Mouse (Mus musculus) Patski (cell line): Measurements from ENCODE around the gene Wwox. TPM values are rescaled to one million over a fixed set of nuclear protein-coding genes. Genes with fewer than 3 reads are reported as not detected.

Source experiments
- ATAC-seq: fragments of 100-300 bp; one replicate; pipeline ENCODE4 v1.8.0; 2021
- CTCF ChIA-PET: fragments of 350-600 bp; sonication (Branson Sonifier 250); formaldehyde crosslinking; loops from one replicate; lab custom pipeline; 2022; ENCODE audit warnings: inconsistent platforms; lab: Charles Lee
- POLR2A ChIA-PET: fragments of 350-600 bp; sonication (Branson Sonifier 250); formaldehyde crosslinking; loops from one replicate; lab custom pipeline; 2022; ENCODE audit warnings: antibody characterized with exemption, inconsistent platforms; lab: Charles Lee
- DNase-seq: peaks from one replicate; pipeline ENCODE4 v3.0.0-alpha.2; 2011; ENCODE audit warnings: low read depth, low spot score
- H3K27me3 ChIP-seq: fragments of 371-371 bp; one replicate; pipeline ENCODE4 v1.5.1; 2021
- CTCF ChIP-seq: fragments of 100-300 bp; IDR thresholded peaks from one replicate; pipeline ENCODE4 v1.5.1; 2021
- in situ Hi-C: fragments of 300-500 bp; cut with MboI; formaldehyde crosslinking; loops from 3 replicates; pipeline ENCODE4 v1.11.1; 2018; ENCODE audit warnings: low pct_unique_long_range_greater_than_20kb, mixed read lengths
- polyA plus RNA-seq: library from polyadenylated mRNA; unstranded; gene quantifications from one replicate; pipeline ENCODE4 v1.2.3, GENCODE M21; 2021

Gene Wwox
- polyA plus RNA-seq, 1 experiment from 2014 or later, result 21.9 TPM

GRCm38 (mm10) chr8:115214870-115215269 lies 775.4 kb downstream of the Wwox start:
- POLR2A ChIA-PET, result no interaction called here
- ATAC-seq (no peak), DNase-seq (no peak)
- no peak for TF ChIP-seq CTCF
- H3K27me3 ChIP-seq, result no peaks in the 10 kb centered on the region
- CTCF ChIA-PET, result no interaction called here
- in situ Hi-C loops, result no loop called here

GRCm38 (mm10) chr8:115216801-115217200 lies 777.3 kb downstream of the Wwox start:
- POLR2A ChIA-PET, result no interaction called here
- in situ Hi-C loops, result no loop called here
- TF ChIP-seq CTCF, result no peak
- H3K27me3 ChIP-seq, result no peaks in the 10 kb centered on the region
- CTCF ChIA-PET, result no interaction called here
- DNase-seq (no peak), ATAC-seq (no peak)

- no peaks in the 10 kb centered on the region for H3K27me3 ChIP-seq
- ChIA-PET POLR2A (no interaction called here), CTCF (no interaction called here)
- DNase-seq (no peak), ATAC-seq (no peak)
- in situ Hi-C loops, result no loop called here
- TF ChIP-seq CTCF, result no peak
These were observed 783.1 kb downstream of the Wwox start for GRCm38 (mm10) chr8:115222545-115222944.

- in situ Hi-C loops, result no loop called here
- no peak for ATAC-seq
- POLR2A ChIA-PET, result interaction anchor here (0.7 kb wide), 1 partner anchor 729 kb away, joined by 7 read pairs; no protein-coding TSS in a partner anchor
- CTCF ChIA-PET, result no interaction called here
- TF ChIP-seq CTCF, result no peak
- DNase-seq, result no peak
- no peaks in the 10 kb centered on the region for H3K27me3 ChIP-seq
These were observed 787.5 kb downstream of the Wwox start for GRCm38 (mm10) chr8:115226781-115227583.

GRCm38 (mm10) chr8:115228903-115229302 lies 789.4 kb downstream of the Wwox start:
- no peak for TF ChIP-seq CTCF
- in situ Hi-C loops, result no loop called here
- ChIA-PET CTCF (interaction anchor here (0.9 kb wide), 1 partner anchor 35 kb away, joined by 4 read pairs; no protein-coding TSS in a partner anchor), POLR2A (no interaction called here)
- no peaks in the 10 kb centered on the region for H3K27me3 ChIP-seq
- ATAC-seq (no peak), DNase-seq (no peak)

- ChIA-PET POLR2A (no interaction called here), CTCF (no interaction called here)
- in situ Hi-C loops, result no loop called here
- TF ChIP-seq CTCF, result no peak
- H3K27me3 ChIP-seq, result no peaks in the 10 kb centered on the region
- DNase-seq (no peak), ATAC-seq (no peak)
These were observed 794.6 kb downstream of the Wwox start for GRCm38 (mm10) chr8:115234068-115234467.

GRCm38 (mm10) chr8:115237596-115237995 lies 798.1 kb downstream of the Wwox start:
- ChIA-PET CTCF (interaction anchor here (1.3 kb wide), 2 partner anchors 13 to 26 kb away, joined by 3 to 4 read pairs; no protein-coding TSS in a partner anchor), POLR2A (no interaction called here)
- in situ Hi-C loops, result no loop called here

GRCm38 (mm10) chr8:115243465-115244027 lies 804.1 kb downstream of the Wwox start:
- H3K27me3 ChIP-seq, result no peaks in the 10 kb centered on the region
- TF ChIP-seq CTCF, result no peak
- DNase-seq (no peak), ATAC-seq (no peak)
- in situ Hi-C loops, result no loop called here
- CTCF ChIA-PET, result no interaction called here
- POLR2A ChIA-PET, result no interaction called here

More at GRCm38 (mm10) chr8:115237596-115237995, 798.1 kb downstream of the Wwox start:
- DNase-seq, result peak; percentile 24
- H3K27me3 ChIP-seq, result no peaks in the 10 kb centered on the region
- no peak for TF ChIP-seq CTCF
- ATAC-seq, result no peak

GRCm38 (mm10) chr8:115249688-115250366 lies 810.4 kb downstream of the Wwox start:
- ATAC-seq, result no peak
- in situ Hi-C loops, result no loop called here
- no peaks in the 10 kb centered on the region for H3K27me3 ChIP-seq

GRCm38 (mm10) chr8:115255550-115255949 lies 816.1 kb downstream of the Wwox start:
- POLR2A ChIA-PET, result no interaction called here

More at GRCm38 (mm10) chr8:115249688-115250366, 810.4 kb downstream of the Wwox start:
- no peak for TF ChIP-seq CTCF
- ChIA-PET POLR2A (interaction anchor here (0.7 kb wide), 1 partner anchor 563 kb away, joined by 6 read pairs; no protein-coding TSS in a partner anchor), CTCF (interaction anchor here (1.1 to 1.7 kb wide), 2 partner anchors 13 to 14 kb away, joined by 3 read pairs; no protein-coding TSS in a partner anchor)
- DNase-seq, result no peak

GRCm38 (mm10) chr8:115257417-115257816 lies 818.0 kb downstream of the Wwox start:
- no peak for TF ChIP-seq CTCF
- ChIA-PET CTCF (no interaction called here), POLR2A (no interaction called here)
- no peak for DNase-seq
- ATAC-seq, result no peak
- H3K27me3 ChIP-seq, result no peaks in the 10 kb centered on the region
- in situ Hi-C loops, result no loop called here

More at GRCm38 (mm10) chr8:115255550-115255949, 816.1 kb downstream of the Wwox start:
- H3K27me3 ChIP-seq, result no peaks in the 10 kb centered on the region
- no peak for DNase-seq
- in situ Hi-C loops, result no loop called here
- CTCF ChIA-PET, result no interaction called here
- ATAC-seq, result no peak
- TF ChIP-seq CTCF, result no peak
